Mouse (Mus musculus) limb, embryonic 10.5 days (tissue): Measurements from ENCODE around the gene Olfr1360. TPM values are rescaled to one million over a fixed set of nuclear protein-coding genes. Genes with fewer than 3 reads are reported as not detected.

ENCODE experiments used
- DNase-seq: peaks from one replicate; pipeline ENCODE4 v3.0.0-alpha.2; 2017; ENCODE audit warnings: low spot score
- H3K27ac ChIP-seq: fragments of 300-500 bp; sonication (generic); 2 replicates; pipeline ENCODE4 v1.5.1; 2016; ENCODE audit warnings: mild to moderate bottlenecking
- H3K27me3 ChIP-seq: fragments of 300-500 bp; sonication (generic); 2 replicates; pipeline ENCODE4 v1.6.1; 2016; ENCODE audit warnings: low read depth, mild to moderate bottlenecking; ENCODE audit not compliant: poor library complexity, severe bottlenecking
- H3K36me3 ChIP-seq: fragments of 300-500 bp; sonication (generic); 2 replicates; pipeline ENCODE4 v1.6.1; 2016; ENCODE audit warnings: mild to moderate bottlenecking, moderate library complexity
- H3K4me1 ChIP-seq: fragments of 300-500 bp; sonication (generic); 2 replicates; pipeline ENCODE4 v1.6.1; 2016
- H3K4me3 ChIP-seq: fragments of 300-500 bp; sonication (generic); 2 replicates; pipeline ENCODE4 v1.5.1; 2016; ENCODE audit warnings: mild to moderate bottlenecking, moderate library complexity
- H3K9me3 ChIP-seq: fragments of 300-500 bp; sonication (generic); replicated peaks from 2 replicates; pipeline ENCODE4 v1.6.1; 2016; ENCODE audit warnings: mild to moderate bottlenecking
- WGBS: fragments of 180-500 bp; shearing (Covaris S2); methylation state at CpG from one replicate; pipeline ENCODE4 v1.1.7; 2016; 5-methylcytosine and 5-hydroxymethylcytosine counted together
- microRNA-seq: library from miRNA; unstranded; fragments of <30 nt; microRNA quantifications from one replicate; pipeline ENCODE4, GENCODE M21; 2017
- polyA plus RNA-seq: library from polyadenylated mRNA; unstranded; fragments of >200 nt; fragmentation: Nextera tagmentation; extraction: Ambion mirVana; gene quantifications from 2 replicates; pipeline ENCODE4 v1.2.1, GENCODE M21; 2016

Olfr1360 gene
- polyA plus RNA-seq, 1 experiment from 2014 or later: not detected

DNA sequence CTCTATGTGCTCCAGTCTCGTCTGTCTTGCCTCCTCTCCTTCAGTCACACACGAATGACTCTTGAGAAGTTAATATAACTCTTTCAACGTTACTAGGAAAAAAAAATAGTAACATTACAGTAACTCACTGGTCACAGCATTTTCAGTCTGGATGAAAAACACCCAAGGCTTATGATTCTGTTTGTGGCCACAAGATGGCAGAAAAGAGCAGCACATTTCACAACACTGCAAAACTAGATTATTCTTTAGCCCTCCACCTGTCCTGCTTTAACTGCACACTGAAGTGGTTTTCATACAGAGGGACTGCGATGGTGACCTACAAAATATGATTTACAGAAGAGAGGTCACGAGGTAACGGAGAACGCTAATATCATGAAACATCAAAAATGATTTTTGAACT lies 37.5 kb upstream of the Olfr1360 start:
- DNase-seq: peak; percentile 56
- no peaks in the 10 kb centered on the region for H3K9me3 ChIP-seq

DNA sequence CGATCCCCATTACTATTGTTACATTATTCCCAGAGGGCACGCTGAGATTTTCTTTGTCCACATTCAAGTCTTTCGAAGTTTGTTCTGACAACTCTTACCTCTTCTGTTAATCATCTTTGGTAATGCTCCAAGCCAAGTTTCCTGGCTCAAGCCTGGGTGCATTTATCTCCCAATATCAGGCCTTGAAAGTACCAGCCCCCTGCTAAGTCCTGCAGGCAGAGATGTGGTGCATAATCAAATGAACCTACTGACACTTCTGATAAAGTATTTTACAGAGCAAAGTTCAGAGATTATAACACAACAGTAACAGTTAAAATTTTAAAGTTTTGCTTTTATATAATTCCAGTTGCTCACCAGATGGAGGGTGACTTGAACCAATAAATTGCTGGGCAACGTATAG lies 34.5 kb upstream of the Olfr1360 start:
- DNase-seq: no peak
- Histone ChIP-seq H3K27me3 (no peaks in the 10 kb centered on the region), H3K4me1 (peaks cover 10% of the 10 kb centered on the region), H3K27ac (no peak overlapping the region), H3K36me3 (no peaks in the 10 kb centered on the region), H3K4me3 (peak overlapping the region; percentile 71), H3K9me3 (no peaks in the 10 kb centered on the region)
- 45% methylated on average over 4 of the region's 4 CpGs for WGBS

More for the DNA sequence above, 37.5 kb upstream of the Olfr1360 start:
- peak overlapping the region; percentile 57 for H3K4me3 ChIP-seq
- H3K27me3 ChIP-seq: no peaks in the 10 kb centered on the region
- peak overlapping the region; percentile 94 for H3K27ac ChIP-seq
- no peaks in the 10 kb centered on the region for H3K36me3 ChIP-seq
- peaks cover 17% of the 10 kb centered on the region for H3K4me1 ChIP-seq
- 2% methylated on average over 7 of the region's 7 CpGs for WGBS

GRCm38 (mm10) chr13:21710821-21711525 lies 33.8 kb upstream of the Olfr1360 start:
- 2% methylated on average over 22 of the region's 22 CpGs for WGBS
- no peaks in the 10 kb centered on the region for H3K9me3 ChIP-seq
- peak; percentile 73 for DNase-seq
- H3K27ac ChIP-seq: no peak overlapping the region
- no peaks in the 10 kb centered on the region for H3K36me3 ChIP-seq
- H3K4me1 ChIP-seq: peaks cover 10% of the 10 kb centered on the region
- peak overlapping the region; percentile 71 for H3K4me3 ChIP-seq
- H3K27me3 ChIP-seq: no peaks in the 10 kb centered on the region

- H3K27me3 ChIP-seq: no peaks in the 10 kb centered on the region
- peak overlapping the region; percentile 71 for H3K4me3 ChIP-seq
- H3K36me3 ChIP-seq: no peaks in the 10 kb centered on the region
- H3K9me3 ChIP-seq: no peaks in the 10 kb centered on the region
- DNase-seq: peak; percentile 86
- peak overlapping the region; percentile 86 for H3K27ac ChIP-seq
- peaks cover 7% of the 10 kb centered on the region for H3K4me1 ChIP-seq
- WGBS: under 1% methylated on average over 32 of the region's 32 CpGs
Measured at GRCm38 (mm10) chr13:21710031-21710711, 33.0 kb upstream of the Olfr1360 start.

- Histone ChIP-seq H3K27ac (no peak overlapping the region), H3K4me3 (no peak overlapping the region), H3K4me1 (peaks cover 2% of the 10 kb centered on the region; the same call in 1 of the 2 replicates), H3K36me3 (no peaks in the 10 kb centered on the region), H3K9me3 (no peaks in the 10 kb centered on the region), H3K27me3 (no peaks in the 10 kb centered on the region)
- WGBS: 76% methylated on average over 4 of the region's 4 CpGs
- DNase-seq: no peak
Measured at GRCm38 (mm10) chr13:21706669-21707068, 29.5 kb upstream of the Olfr1360 start.

GRCm38 (mm10) chr13:21697811-21698210 lies 20.6 kb upstream of the Olfr1360 start, which contains the start of gene Olfr1359:
Gene Olfr1359, plus strand, starts transcription at chr13:21698111.
- no peak within 1 kb of the TSS for H3K27ac ChIP-seq
- no peak for DNase-seq

DNA sequence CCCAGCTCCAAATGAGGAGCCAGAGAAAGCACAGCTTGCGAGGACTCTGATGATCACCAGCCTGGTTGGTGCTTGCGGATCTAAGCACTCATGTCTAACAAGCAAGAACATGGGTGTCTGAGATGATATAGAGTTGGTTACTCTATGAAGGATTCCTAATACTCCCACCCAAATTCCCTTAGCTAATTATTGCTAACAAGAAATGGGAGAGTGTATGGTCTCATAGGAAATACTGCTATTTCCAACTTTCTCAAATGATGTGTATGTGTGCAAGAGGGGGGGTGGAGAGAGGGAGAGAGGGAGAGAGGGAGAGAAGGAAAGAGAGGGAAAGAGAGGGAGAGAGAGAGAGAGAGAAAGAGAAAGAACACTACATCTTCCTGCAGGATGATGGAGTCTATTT lies 13.9 kb downstream of the Olfr1360 start, which contains the start of gene Olfr1361:
TSS of gene Olfr1361 (minus strand) at position 101 of the 400 bp plus-strand sequence.
- no peaks in the 10 kb centered on the region for H3K36me3 ChIP-seq
- no peak for DNase-seq
- 0 out of 2 replicates have a peak, but pooled peaks cover 2% of the 10 kb centered on the region for H3K9me3 ChIP-seq
- no peak within 1 kb of the TSS for H3K27ac ChIP-seq
- H3K4me3 ChIP-seq: no peak within 1 kb of the TSS
- no peaks in the 10 kb centered on the region for H3K27me3 ChIP-seq
- H3K4me1 ChIP-seq: no peaks in the 10 kb centered on the region
- WGBS: 56% methylated on average over 2 of the region's 2 CpGs

More at GRCm38 (mm10) chr13:21697811-21698210, 20.6 kb upstream of the Olfr1360 start, which contains the start of gene Olfr1359:
- no peaks in the 10 kb centered on the region for H3K4me1 ChIP-seq
- no peaks in the 10 kb centered on the region for H3K27me3 ChIP-seq
- no peaks in the 10 kb centered on the region for H3K9me3 ChIP-seq
- H3K4me3 ChIP-seq: no peak within 1 kb of the TSS
- no peaks in the 10 kb centered on the region for H3K36me3 ChIP-seq

- no peaks in the 10 kb centered on the region for H3K36me3 ChIP-seq
- no peaks in the 10 kb centered on the region for H3K4me1 ChIP-seq
- H3K27me3 ChIP-seq: no peaks in the 10 kb centered on the region
- no peaks in the 10 kb centered on the region for H3K9me3 ChIP-seq
- no peak within 1 kb of the TSS for H3K4me3 ChIP-seq
- 91% methylated on average over 2 of the region's 2 CpGs for WGBS
- no peak within 1 kb of the TSS for H3K27ac ChIP-seq
- DNase-seq: no peak
Measured at GRCm38 (mm10) chr13:21642418-21642817, 34.8 kb downstream of the Olfr1360 start, which contains the start of gene Olfr11. Gene Olfr11, minus strand, starts transcription at chr13:21642518.

Small RNA genes lying within 50 kb of the gene (microRNA-seq; reads per million reads assigned to microRNA genes)
- gene Gm44357: not detected
- gene Gm44367: 0.88 reads per million

Other genes starting within 250 kb of the Olfr1360 start
- gene Pgbd1, start 236.3 kb downstream of the Olfr1360 start, polyA plus RNA-seq: 4.9 and 5.1 TPM in 2 replicates
- 26.1 and 29.9 TPM in 2 replicates for gene Zscan26, start 223.7 kb downstream of the Olfr1360 start, polyA plus RNA-seq
- 2.0 and 2.4 TPM in 2 replicates for gene Nkapl, start 208.9 kb downstream of the Olfr1360 start, polyA plus RNA-seq
- 2.5 and 3.3 TPM in 2 replicates for gene Zkscan4, start 198.5 kb downstream of the Olfr1360 start, polyA plus RNA-seq
- gene Gm10065, start 198.0 kb downstream of the Olfr1360 start, polyA plus RNA-seq: not detected in 2 replicates
- gene AK157302, start 182.2 kb downstream of the Olfr1360 start, polyA plus RNA-seq: 0.20 and 0.28 TPM in 2 replicates
- 3.6 and 5.0 TPM in 2 replicates for gene Gm11273, start 176.0 kb downstream of the Olfr1360 start, polyA plus RNA-seq
- gene Zkscan8, start 146.3 kb downstream of the Olfr1360 start, polyA plus RNA-seq: 6.8 and 9.6 TPM in 2 replicates
- 0.06 TPM in 1 of 2 replicates, not detected in the other for gene Olfr1366, start 134.6 kb downstream of the Olfr1360 start, polyA plus RNA-seq
- gene Olfr1535, start 117.5 kb downstream of the Olfr1360 start, polyA plus RNA-seq: not detected in 2 replicates
- gene Olfr1364, start 95.6 kb downstream of the Olfr1360 start, polyA plus RNA-seq: not detected in 2 replicates
- gene Olfr1362, start 63.4 kb downstream of the Olfr1360 start, polyA plus RNA-seq: not detected in 2 replicates
- gene Olfr11, start 34.9 kb downstream of the Olfr1360 start, polyA plus RNA-seq: not detected in 2 replicates
- not detected in 2 replicates for gene Olfr1361, start 14.0 kb downstream of the Olfr1360 start, polyA plus RNA-seq
- not detected in 2 replicates for gene Olfr1359, start 20.7 kb upstream of the Olfr1360 start, polyA plus RNA-seq
- gene Hist1h2bl, start 38.7 kb upstream of the Olfr1360 start, polyA plus RNA-seq: 1.7 and 2.0 TPM in 2 replicates
- 19.5 and 28.4 TPM in 2 replicates for gene Hist1h2ai, start 39.0 kb upstream of the Olfr1360 start, polyA plus RNA-seq
- gene Hist1h3h, start 40.3 kb upstream of the Olfr1360 start, polyA plus RNA-seq: 8.0 and 10.2 TPM in 2 replicates
- gene Hist1h2bm, start 44.6 kb upstream of the Olfr1360 start, polyA plus RNA-seq: 6.8 and 7.9 TPM in 2 replicates
- 0.92 and 1.6 TPM in 2 replicates for gene Hist1h4j, start 57.7 kb upstream of the Olfr1360 start, polyA plus RNA-seq
- 4.9 TPM in 1 of 2 replicates, not detected in the other for gene Hist1h4k, start 73.1 kb upstream of the Olfr1360 start, polyA plus RNA-seq
- gene Hist1h2ak, start 76.4 kb upstream of the Olfr1360 start, polyA plus RNA-seq: 14.3 and 19.6 TPM in 2 replicates
- 1.4 and 3.8 TPM in 2 replicates for gene Hist1h2bn, start 76.7 kb upstream of the Olfr1360 start, polyA plus RNA-seq
- 33.1 and 40.9 TPM in 2 replicates for gene Hist1h1b, start 103.2 kb upstream of the Olfr1360 start, polyA plus RNA-seq
- gene Hist1h3i, start 106.0 kb upstream of the Olfr1360 start, polyA plus RNA-seq: 131 and 133 TPM in 2 replicates
- gene Hist1h2an, start 109.8 kb upstream of the Olfr1360 start, polyA plus RNA-seq: 5.4 and 9.9 TPM in 2 replicates
- 3.4 and 5.5 TPM in 2 replicates for gene Hist1h2bp, start 110.1 kb upstream of the Olfr1360 start, polyA plus RNA-seq
- gene Hist1h2bq, start 132.8 kb upstream of the Olfr1360 start, polyA plus RNA-seq: 17.9 and 22.1 TPM in 2 replicates
- gene Hist1h2ao, start 133.1 kb upstream of the Olfr1360 start, polyA plus RNA-seq: 2.0 and 2.1 TPM in 2 replicates
- gene Hist1h4m, start 134.3 kb upstream of the Olfr1360 start, polyA plus RNA-seq: not detected in 2 replicates
- 10.5 and 11.5 TPM in 2 replicates for gene Hist1h4n, start 154.8 kb upstream of the Olfr1360 start, polyA plus RNA-seq
- 6,450 and 6,557 TPM in 2 replicates for gene Hist1h2ap, start 156.1 kb upstream of the Olfr1360 start, polyA plus RNA-seq
- 19.4 and 23.0 TPM in 2 replicates for gene Hist1h2br, start 156.3 kb upstream of the Olfr1360 start, polyA plus RNA-seq